In the genomic region with DNA sequence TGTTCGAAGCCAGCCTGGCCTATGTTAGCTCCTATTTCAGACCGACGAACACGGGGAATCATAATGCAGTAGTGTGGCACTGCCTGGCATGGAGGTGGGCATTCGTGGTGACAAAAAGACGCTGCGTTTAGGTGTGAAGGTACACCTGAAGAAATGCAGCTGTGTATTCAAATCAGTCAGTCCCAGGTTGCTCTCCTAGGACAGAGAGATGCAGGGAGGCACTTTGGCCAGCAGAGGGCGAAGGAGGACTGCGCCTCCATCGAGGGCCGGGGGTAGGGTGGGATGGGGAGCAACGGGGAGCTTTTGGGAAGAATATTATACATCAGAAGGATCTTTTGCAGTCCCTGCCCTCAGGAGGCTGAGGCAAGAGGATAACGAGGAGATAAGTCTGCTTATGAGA, we compare ENCODE assay signal across 7 mouse cellular contexts. TPM values are rescaled to one million over a fixed set of nuclear protein-coding genes. Genes with fewer than 3 reads are reported as not detected.
DNase-seq lines count a peak whose midpoint lies in the region; ATAC-seq lines count a peak whose summit lies in the region.

No protein-coding gene starts in this region.

- H3K4me2 ChIP-seq in neural tube, embryonic 11.5 days (ENCODE audit: low read depth): no peak overlapping the region

- H3K9me3 ChIP-seq in neural tube, embryonic 11.5 days (ENCODE audit: control insufficient read depth, low read length): no peaks in the 10 kb centered on the region

- ATAC-seq in common myeloid progenitor, adult 5-6 weeks (replicated peaks; ENCODE audit: low read depth, poor library complexity, severe bottlenecking): 0 out of 2 replicates have a peak, but pooled peaks have one; percentile 56
- ATAC-seq in neural tube, embryonic 11.5 days (ENCODE audit: insufficient read depth, low FRiP score, low TSS enrichment): no peak

- peaks cover 12% of the 10 kb centered on the region for H3K4me1 ChIP-seq in neural tube, embryonic 11.5 days (ENCODE audit: control insufficient read depth, insufficient read depth, low read length)

- H3K27me3 ChIP-seq in neural tube, embryonic 11.5 days (ENCODE audit: control insufficient read depth, insufficient read depth, low read length): peaks cover 10% of the 10 kb centered on the region

- 24% methylated on average over 13 of the region's 13 CpGs for WGBS in neural tube, embryonic 11.5 days

- H3K9ac ChIP-seq in neural tube, embryonic 11.5 days (ENCODE audit: low read length): no peak overlapping the region

- no peaks in the 10 kb centered on the region for H3K36me3 ChIP-seq in neural tube, embryonic 11.5 days (ENCODE audit: control insufficient read depth, insufficient read depth, low read length)

- DNase-seq in kidney, adult 18-20 months: peak; percentile 60
- no peak for DNase-seq in kidney, adult 8-10 months
- DNase-seq in urinary bladder, postnatal 25 days (ENCODE audit: low spot score): peak; percentile 52
- DNase-seq in urinary bladder, adult 18-20 months (ENCODE audit: low spot score in 2 of 2): no peak
- peak; percentile 79 for DNase-seq in induced T-regulatory cell, adult 2 months (ENCODE audit: low read depth)
- DNase-seq in neural tube, embryonic 11.5 days (ENCODE audit: low spot score): peak; percentile 67

- H3K27ac ChIP-seq in neural tube, embryonic 11.5 days (ENCODE audit: low read depth, low read length): no peak overlapping the region

- H3K4me3 ChIP-seq in neural tube, embryonic 11.5 days (ENCODE audit: low read depth, low read length): no peak overlapping the region

RNA-seq across cellular contexts. Expression of gene Snai1, which starts 5.9 kb away (rescaled TPM):
- total RNA-seq in common myeloid progenitor, adult 5-6 weeks (2017): not detected in 2 replicates
- 32.3 and 39.7 TPM in 2 replicates for polyA plus RNA-seq in neural tube, embryonic 11.5 days (2014; fragmentation: Nextera tagmentation; extraction: Ambion mirVana)

RNA-seq across cellular contexts. Expression of gene Spata2, which starts 39.4 kb away (rescaled TPM):
- 7.6 and 9.9 TPM in 2 replicates for total RNA-seq in common myeloid progenitor, adult 5-6 weeks (2017)
- 23.1 and 24.6 TPM in 2 replicates for polyA plus RNA-seq in neural tube, embryonic 11.5 days (2014; fragmentation: Nextera tagmentation; extraction: Ambion mirVana)

RNA-seq across cellular contexts. Expression of gene Rnf114, which starts 39.7 kb away (rescaled TPM):
- 22.9 and 29.9 TPM in 2 replicates for total RNA-seq in common myeloid progenitor, adult 5-6 weeks (2017)
- 150 and 161 TPM in 2 replicates for polyA plus RNA-seq in neural tube, embryonic 11.5 days (2014; fragmentation: Nextera tagmentation; extraction: Ambion mirVana)

Comparison
In these comparisons a context has a peak if more than half of its experiments do, and no peak if none do; other contexts are left out.
1. DNase-seq: peak in kidney, adult 18-20 months (single experiment), urinary bladder, postnatal 25 days (single experiment), induced T-regulatory cell, adult 2 months (single experiment) and neural tube, embryonic 11.5 days (single experiment); none in kidney, adult 8-10 months (0 of 2) and urinary bladder, adult 18-20 months (0 of 2).